Mouse (Mus musculus): ENCODE measurements around the gene Sell.
"Not testable (repeated sequence)": the region's sequence is repeated elsewhere in the genome, so short reads cannot be mapped to it uniquely, and the experiment has no call there.

Gene Sell

GRCm38 (mm10) chr1:164061925-164062324 lies at the start of gene Sell:
Gene Sell (plus strand): TSS chr1:164061982.
- in situ Hi-C loops (cut with MseI, MboI), result no loop called here

DNA sequence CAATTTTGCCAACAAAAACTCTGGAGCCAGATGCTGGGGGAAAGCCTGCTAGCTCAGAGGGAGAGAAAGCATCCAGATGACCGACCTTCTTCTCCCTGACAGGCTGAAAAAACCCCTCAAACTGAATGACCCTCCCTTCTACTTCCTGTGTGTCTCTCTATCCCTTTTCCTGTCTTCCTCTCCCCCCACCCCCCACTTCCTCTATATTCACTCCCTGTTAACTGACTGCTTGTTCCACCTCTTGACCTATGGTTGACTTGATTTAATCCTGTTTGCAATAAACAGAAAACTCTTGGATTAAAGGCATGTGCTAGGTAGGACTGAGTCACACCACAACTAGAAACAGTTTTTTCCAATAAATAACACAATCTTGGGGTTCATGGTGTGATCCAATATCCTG lies 47.2 kb upstream of the Sell start:
- in situ Hi-C loops (cut with MseI, MboI), result loop anchor here in 1 of 2 experiments (10.0 kb wide), 1 partner anchor 120 kb away; no protein-coding TSS in a partner anchor

GRCm38 (mm10) chr1:164018221-164018896 lies 43.4 kb upstream of the Sell start:
- in situ Hi-C loops (cut with MseI, MboI), result loop anchor here in 1 of 2 experiments (10.0 kb wide), 1 partner anchor 116 kb away; no protein-coding TSS in a partner anchor

- in situ Hi-C loops (cut with MseI, MboI), result loop anchor here in 1 of 2 experiments (10.0 kb wide), 1 partner anchor 115 kb away; no protein-coding TSS in a partner anchor
These were observed 42.0 kb upstream of the Sell start for GRCm38 (mm10) chr1:164019789-164020188.

DNA sequence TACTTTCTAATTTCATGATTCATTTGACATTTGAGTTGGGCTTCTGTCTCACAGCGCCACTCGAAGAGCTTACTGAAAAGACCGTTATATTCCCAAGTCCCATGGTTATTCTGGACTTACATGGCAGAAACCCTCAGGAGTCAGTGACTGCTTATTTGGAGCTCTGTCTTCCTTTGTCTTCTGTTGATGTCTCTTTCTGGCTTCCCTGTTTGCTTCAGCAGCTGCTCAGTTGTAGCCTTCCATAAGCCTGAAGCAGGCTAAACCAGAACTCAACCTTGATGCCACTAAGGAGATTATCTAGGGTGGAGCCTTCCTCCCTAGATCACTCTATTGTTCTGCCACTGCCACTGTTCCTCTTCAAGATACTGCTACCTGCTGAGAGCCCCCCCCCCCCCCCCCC lies 41.0 kb upstream of the Sell start:
- in situ Hi-C loops (cut with MseI, MboI), result not testable (repeated sequence)

DNA sequence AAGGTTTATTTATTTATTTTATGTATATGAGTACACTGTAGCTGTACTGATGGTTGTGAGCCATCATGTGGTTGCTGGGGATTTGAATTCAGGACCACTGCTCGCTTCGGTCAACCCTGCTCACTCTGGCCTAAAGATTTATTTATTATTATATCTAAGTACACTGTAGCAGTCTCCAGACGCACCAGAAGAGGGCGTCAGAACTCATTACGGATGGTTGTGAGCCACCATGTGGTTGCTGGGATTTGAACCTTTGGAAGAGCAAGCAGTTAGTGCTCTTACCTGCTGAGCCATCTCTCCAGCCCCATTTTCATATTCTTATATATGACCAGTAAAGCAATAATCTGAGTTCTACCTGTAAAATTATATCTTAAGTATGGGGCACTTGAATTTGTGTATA lies 39.7 kb upstream of the Sell start:
- in situ Hi-C loops (cut with MseI, MboI), result not testable (repeated sequence)

DNA sequence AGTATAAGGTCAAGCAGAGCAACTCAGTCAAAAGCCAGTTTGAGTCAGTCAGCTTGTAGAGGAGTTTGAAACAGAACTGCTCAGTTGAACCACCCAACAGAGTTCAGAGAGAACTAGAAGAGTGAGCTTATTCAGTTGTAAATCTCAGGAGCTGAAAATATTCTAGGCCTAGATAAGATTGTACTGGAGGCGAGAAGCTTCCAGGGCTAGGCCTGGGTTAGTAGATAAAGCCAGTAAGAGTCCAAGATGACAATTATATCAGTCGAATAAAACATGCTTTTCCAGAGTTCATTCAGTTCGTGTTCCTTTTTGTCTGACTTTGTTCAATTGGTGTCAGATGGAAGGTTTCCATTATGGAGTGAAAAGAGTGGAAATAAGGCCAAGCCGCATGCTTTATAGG lies 36.1 kb upstream of the Sell start:
- in situ Hi-C loops (cut with MseI, MboI), result no loop called here

GRCm38 (mm10) chr1:164027416-164027815 lies 34.4 kb upstream of the Sell start:
- in situ Hi-C loops (cut with MseI, MboI), result no loop called here

GRCm38 (mm10) chr1:164040385-164041135 lies 21.2 kb upstream of the Sell start:
- in situ Hi-C loops (cut with MseI, MboI), result no loop called here

GRCm38 (mm10) chr1:164043549-164043948 lies 18.2 kb upstream of the Sell start:
- in situ Hi-C loops (cut with MseI, MboI), result no loop called here

DNA sequence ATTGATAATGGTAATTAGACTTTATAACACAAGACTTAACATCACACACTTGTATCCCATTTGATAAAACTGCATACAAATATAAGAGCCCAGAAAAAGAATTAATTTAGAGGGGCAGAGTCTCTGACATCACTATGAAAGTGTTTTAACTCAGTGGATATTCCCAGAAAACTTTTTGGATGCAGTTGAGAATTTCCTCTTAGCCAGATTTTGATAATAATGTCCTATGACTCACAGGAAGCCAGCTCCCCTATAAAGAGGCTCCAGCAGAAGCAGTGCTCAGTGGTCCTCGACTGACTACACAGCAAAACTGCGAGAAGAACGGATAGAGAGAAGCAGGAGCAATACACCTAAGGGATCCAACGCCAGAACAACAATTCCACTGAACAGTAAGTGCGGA lies 13.8 kb upstream of the Sell start, which contains the start of gene Sele:
Sele (plus strand) TSS at position 301 of the 400 bp plus-strand sequence.
- in situ Hi-C loops (cut with MseI, MboI), result no loop called here

DNA sequence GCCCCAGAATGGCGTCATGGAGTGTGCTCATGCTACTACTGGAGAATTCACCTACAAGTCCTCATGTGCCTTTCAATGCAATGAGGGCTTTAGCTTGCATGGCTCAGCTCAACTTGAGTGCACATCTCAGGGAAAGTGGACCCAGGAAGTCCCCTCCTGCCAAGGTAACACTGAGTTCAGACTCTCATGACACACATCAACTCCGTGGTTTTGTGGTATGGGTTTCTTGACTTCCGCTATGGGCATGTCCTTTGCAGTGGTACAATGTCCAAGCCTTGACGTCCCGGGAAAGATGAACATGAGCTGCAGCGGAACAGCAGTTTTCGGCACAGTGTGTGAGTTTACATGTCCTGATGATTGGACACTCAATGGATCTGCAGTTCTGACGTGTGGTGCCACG lies 8.2 kb upstream of the Sell start:
- in situ Hi-C loops (cut with MseI, MboI), result no loop called here

- in situ Hi-C loops (cut with MseI, MboI), result no loop called here
These were observed 7.0 kb upstream of the Sell start for GRCm38 (mm10) chr1:164054800-164055199.

DNA sequence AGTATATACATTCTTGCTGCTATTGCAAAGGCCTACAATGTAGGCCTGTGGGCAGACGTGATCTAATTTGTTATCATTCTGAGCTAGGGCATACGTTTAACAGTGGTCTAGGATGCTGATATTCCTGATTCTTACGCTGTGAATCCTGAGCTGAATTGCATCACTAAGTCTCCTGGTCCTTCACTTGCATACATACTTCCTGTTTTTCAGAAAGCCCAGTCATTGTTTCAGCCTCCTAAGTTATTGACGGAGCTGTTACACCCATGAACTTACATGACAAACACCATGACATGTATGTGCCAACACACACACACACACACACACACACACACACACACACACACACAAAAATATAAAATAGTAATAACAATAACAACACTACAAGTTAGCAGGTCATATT lies 1.7 kb upstream of the Sell start:
- in situ Hi-C loops (cut with MseI, MboI), result no loop called here

DNA sequence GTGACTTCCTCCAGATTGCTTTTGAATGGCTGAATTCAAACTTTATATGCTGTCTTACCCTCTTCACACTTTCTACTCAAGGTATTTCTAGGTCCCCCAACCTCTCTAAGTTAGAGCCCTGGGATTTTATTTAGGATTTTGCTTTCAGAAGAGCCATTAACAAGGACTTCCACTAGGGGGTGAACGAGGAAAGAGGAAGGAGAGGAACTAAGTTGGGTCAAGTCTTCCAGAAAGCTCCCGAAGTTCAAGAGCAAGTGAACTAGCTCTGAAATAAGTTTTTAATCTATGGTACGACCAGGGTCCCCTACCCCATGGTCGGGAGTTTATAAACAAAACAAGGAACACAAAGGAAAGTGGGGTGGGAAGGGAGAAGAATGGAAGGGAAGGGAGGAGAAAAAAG lies 504 bp upstream of the Sell start:
- in situ Hi-C loops (cut with MseI, MboI), result no loop called here

DNA sequence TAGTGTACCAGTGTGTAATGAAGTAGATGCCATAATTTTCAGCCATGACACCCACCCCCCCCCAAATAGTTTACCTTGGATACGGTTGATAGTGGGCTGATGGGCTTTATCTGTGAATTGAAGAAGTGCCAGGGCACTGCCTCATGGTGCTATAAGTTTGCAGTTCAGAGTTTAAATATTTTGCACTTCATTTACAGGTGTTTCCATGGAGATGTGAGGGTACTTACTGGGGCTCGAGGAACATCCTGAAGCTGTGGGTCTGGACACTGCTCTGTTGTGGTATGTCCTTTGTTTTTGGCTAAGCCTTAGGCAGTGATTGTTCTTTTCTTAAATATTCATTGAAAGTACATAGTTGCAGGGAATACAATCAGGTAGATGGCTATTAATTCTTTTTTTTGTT lies 1.1 kb downstream of the Sell start:
- in situ Hi-C loops (cut with MseI, MboI), result no loop called here

DNA sequence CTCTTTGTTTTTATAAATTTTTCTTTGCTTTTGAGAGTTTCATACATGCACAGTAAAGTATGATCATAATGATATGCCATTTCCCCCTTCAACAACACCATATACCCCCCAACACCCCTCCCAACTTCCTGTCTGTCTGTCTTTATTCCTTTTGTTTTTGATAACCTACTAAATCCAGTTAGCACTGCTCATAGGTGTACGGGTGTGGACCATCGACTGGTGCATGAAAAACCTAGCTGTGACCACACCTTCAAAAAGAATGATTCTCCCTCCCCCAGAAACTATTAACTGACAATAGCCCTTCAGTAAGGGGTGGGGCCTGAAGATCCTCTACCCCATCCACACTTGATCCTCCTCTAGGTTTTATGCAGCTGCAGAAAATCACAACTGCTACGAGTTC lies 2.0 kb downstream of the Sell start:
- in situ Hi-C loops (cut with MseI, MboI), result no loop called here

GRCm38 (mm10) chr1:164069261-164069660 lies 7.5 kb downstream of the Sell start:
- in situ Hi-C loops (cut with MseI, MboI), result no loop called here

DNA sequence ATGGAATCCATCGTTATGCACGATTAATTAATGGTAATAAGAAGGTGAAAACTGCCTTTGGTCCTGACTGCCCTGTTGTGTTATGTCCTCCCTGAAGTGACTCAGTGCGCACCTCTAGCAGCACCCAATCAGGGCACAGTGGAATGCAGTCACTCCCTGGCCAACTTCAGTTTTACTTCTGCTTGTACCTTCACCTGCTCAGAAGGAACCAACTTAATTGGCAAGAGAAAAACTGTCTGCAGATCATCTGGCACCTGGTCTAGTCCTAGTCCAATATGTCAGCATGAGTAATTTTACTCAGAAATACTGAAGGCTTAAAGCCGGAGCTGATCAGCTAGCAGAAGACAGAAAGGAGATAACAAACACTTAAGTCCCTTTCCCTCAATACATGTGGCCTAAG lies 8.7 kb downstream of the Sell start:
- in situ Hi-C loops (cut with MseI, MboI), result no loop called here

GRCm38 (mm10) chr1:164071111-164071510 lies 9.3 kb downstream of the Sell start:
- in situ Hi-C loops (cut with MseI, MboI), result no loop called here

- in situ Hi-C loops (cut with MseI, MboI), result no loop called here
These were observed 10.2 kb downstream of the Sell start for GRCm38 (mm10) chr1:164072001-164072400.

DNA sequence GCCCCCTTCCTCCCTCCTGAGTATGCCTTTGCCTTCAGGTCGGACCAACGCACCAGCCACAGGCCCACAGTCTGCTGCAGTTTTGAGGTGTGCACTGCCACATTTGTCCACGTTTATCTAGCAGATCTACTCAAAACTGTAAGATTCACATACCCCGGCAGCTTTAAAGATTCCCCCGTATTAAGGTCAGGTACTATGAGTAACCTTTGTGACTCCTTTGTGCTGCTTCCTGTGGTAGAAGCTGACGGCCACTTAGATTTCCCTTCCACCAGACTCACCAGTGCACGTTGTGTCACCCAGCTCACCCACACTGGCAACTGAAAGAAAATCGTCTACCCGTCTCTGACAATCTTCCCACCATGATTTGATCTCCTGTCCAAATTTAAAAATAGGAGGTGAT lies 11.3 kb downstream of the Sell start:
- in situ Hi-C loops (cut with MseI, MboI), result no loop called here

DNA sequence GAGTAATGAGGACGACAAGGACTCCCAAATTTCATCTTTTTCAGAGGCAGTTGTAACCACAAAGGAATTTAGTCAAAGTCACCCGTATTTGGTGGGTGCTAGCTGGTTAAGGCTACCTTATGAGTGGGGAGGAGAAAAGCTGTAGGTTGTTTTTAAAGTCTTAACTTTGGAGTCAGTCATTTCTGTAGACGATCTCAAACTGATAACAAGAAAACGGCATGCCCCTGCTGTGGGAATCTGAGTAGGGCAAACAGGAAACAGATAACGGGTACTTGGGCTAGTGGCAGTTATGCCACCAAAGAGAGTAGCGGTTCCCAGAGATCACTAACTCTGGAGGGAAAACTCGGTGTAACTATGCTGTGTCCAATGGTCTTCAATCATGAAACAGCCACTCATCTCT lies 12.0 kb downstream of the Sell start:
- in situ Hi-C loops (cut with MseI, MboI), result no loop called here
